Mouse (Mus musculus) stomach, embryonic 15.5 days (tissue): Measurements from ENCODE around the gene Mlh3. TPM values are rescaled to one million over a fixed set of nuclear protein-coding genes. Genes with fewer than 3 reads are reported as not detected.

Source experiments
- ATAC-seq: fragments of 200-750 bp; cut with Nextera tagmentation; 2 replicates; pipeline ENCODE4 v1.8.0; 2017; ENCODE audit warnings: low read depth, moderate number of reproducible peaks, moderate TSS enrichment; ENCODE audit not compliant: insufficient read depth, low FRiP score
- H3K27ac ChIP-seq: fragments of 300-500 bp; sonication (generic); 2 replicates; pipeline ENCODE4 v1.5.1; 2015; ENCODE audit warnings: mild to moderate bottlenecking, inconsistent platforms
- H3K27me3 ChIP-seq: fragments of 300-500 bp; sonication (generic); replicated peaks from 2 replicates; pipeline ENCODE4 v1.6.1; 2015; ENCODE audit warnings: inconsistent platforms
- H3K36me3 ChIP-seq: fragments of 300-500 bp; sonication (generic); 2 replicates; pipeline ENCODE4 v1.6.1; 2015; ENCODE audit warnings: inconsistent platforms
- H3K4me1 ChIP-seq: fragments of 300-500 bp; sonication (generic); 2 replicates; pipeline ENCODE4 v1.6.1; 2015; ENCODE audit warnings: inconsistent platforms
- H3K4me2 ChIP-seq: fragments of 300-500 bp; sonication (generic); 2 replicates; pipeline ENCODE4 v1.6.1; 2015; ENCODE audit warnings: mild to moderate bottlenecking, inconsistent platforms
- H3K4me3 ChIP-seq: fragments of 300-500 bp; sonication (generic); replicated peaks from 2 replicates; pipeline ENCODE4 v1.5.1; 2015; ENCODE audit warnings: inconsistent platforms
- H3K9ac ChIP-seq: fragments of 300-500 bp; sonication (generic); 2 replicates; pipeline ENCODE4 v1.6.1; 2015; ENCODE audit warnings: inconsistent platforms
- H3K9me3 ChIP-seq: fragments of 300-500 bp; sonication (generic); 2 replicates; pipeline ENCODE4 v1.6.1; 2016; ENCODE audit warnings: inconsistent platforms
- WGBS: fragments of 180-500 bp; shearing (Covaris S2); methylation state at CpG from one replicate; pipeline ENCODE4 v1.1.7; 2015; 5-methylcytosine and 5-hydroxymethylcytosine counted together
- polyA plus RNA-seq: library from polyadenylated mRNA; unstranded; fragments of >200 nt; fragmentation: Nextera tagmentation; extraction: Ambion mirVana; gene quantifications from 2 replicates; pipeline ENCODE4 v1.2.1, GENCODE M21; 2015

Mlh3 gene
- 6.8 and 7.1 TPM in 2 replicates for polyA plus RNA-seq

- Histone ChIP-seq H3K27ac (peak within 1 kb of the TSS; percentile 75), H3K4me1 (no peaks in the 10 kb centered on the region; the same call in 1 of the 2 replicates), H3K4me2 (peak within 1 kb of the TSS; percentile 68), H3K9ac (peak within 1 kb of the TSS; percentile 63; the same call in 1 of the 2 replicates), H3K27me3 (no peaks in the 10 kb centered on the region), H3K4me3 (peak within 1 kb of the TSS; percentile 59), H3K9me3 (no peaks in the 10 kb centered on the region), H3K36me3 (no peaks in the 10 kb centered on the region; the same call in 1 of the 2 replicates)
- peak; percentile 83 for ATAC-seq
- under 1% methylated on average over 35 of the region's 35 CpGs for WGBS
Observed at GRCm38 (mm10) chr12:85270319-85270718, at the start of gene Mlh3. Gene Mlh3, minus strand, starts transcription at chr12:85270599.

- Histone ChIP-seq H3K27me3 (no peaks in the 10 kb centered on the region), H3K9me3 (no peaks in the 10 kb centered on the region), H3K4me2 (no peak overlapping the region), H3K4me1 (peaks cover 6% of the 10 kb centered on the region), H3K36me3 (peaks cover 64% of the 10 kb centered on the region), H3K9ac (no peak overlapping the region), H3K4me3 (no peak overlapping the region), H3K27ac (no peak overlapping the region)
- ATAC-seq: no peak
- WGBS: 87% methylated on average over 3 of the region's 3 CpGs
Observed at GRCm38 (mm10) chr12:85308651-85309050, 38.3 kb upstream of the Mlh3 start.

- H3K4me1 ChIP-seq: peaks cover 6% of the 10 kb centered on the region
- H3K4me2 ChIP-seq: no peak overlapping the region
- peak; percentile 65; the same call in 1 of the 2 replicates for ATAC-seq
- 0 out of 2 replicates have a peak overlapping the region, but pooled peaks have one; percentile 57 for H3K27ac ChIP-seq
- no peaks in the 10 kb centered on the region for H3K9me3 ChIP-seq
- H3K4me3 ChIP-seq: no peak overlapping the region
- 42% methylated on average over 16 of the region's 16 CpGs for WGBS
- no peaks in the 10 kb centered on the region for H3K27me3 ChIP-seq
- H3K36me3 ChIP-seq: peaks cover 65% of the 10 kb centered on the region
- no peak overlapping the region for H3K9ac ChIP-seq
Observed at GRCm38 (mm10) chr12:85305247-85305892, 35.0 kb upstream of the Mlh3 start.

GRCm38 (mm10) chr12:85304725-85305124 is 34.3 kb upstream of the Mlh3 start:
- Histone ChIP-seq H3K9me3 (no peaks in the 10 kb centered on the region), H3K4me1 (peaks cover 6% of the 10 kb centered on the region), H3K9ac (no peak overlapping the region), H3K27ac (0 out of 2 replicates have a peak overlapping the region, but pooled peaks have one; percentile 57), H3K36me3 (peaks cover 60% of the 10 kb centered on the region), H3K4me3 (no peak overlapping the region), H3K4me2 (no peak overlapping the region), H3K27me3 (no peaks in the 10 kb centered on the region)
- ATAC-seq: no peak
- WGBS: 70% methylated on average over 4 of the region's 4 CpGs

DNA sequence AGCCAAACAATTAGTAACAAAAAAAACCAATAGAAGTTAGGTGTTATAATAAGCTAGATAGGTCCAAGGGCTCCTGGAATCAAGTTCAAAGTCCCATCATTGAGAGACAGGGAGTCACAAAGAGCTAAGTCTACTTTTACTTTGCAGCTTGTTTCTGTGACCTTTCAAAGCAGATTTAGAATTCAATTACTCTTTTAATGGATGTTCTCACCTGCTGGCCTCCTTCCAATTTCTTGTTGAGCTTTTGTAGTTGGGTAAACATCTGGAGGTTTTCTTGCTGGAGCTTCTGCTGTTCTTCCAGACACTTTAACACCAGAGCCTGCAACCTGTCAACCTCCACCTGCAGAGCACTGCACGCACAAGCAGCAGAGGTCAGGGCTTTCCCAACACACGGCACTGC is 32.9 kb upstream of the Mlh3 start:
- WGBS: 45% methylated on average over 2 of the region's 2 CpGs
- Histone ChIP-seq H3K36me3 (peaks cover 49% of the 10 kb centered on the region), H3K4me2 (no peak overlapping the region), H3K9me3 (no peaks in the 10 kb centered on the region), H3K27ac (no peak overlapping the region), H3K4me1 (peaks cover 6% of the 10 kb centered on the region), H3K27me3 (no peaks in the 10 kb centered on the region), H3K4me3 (no peak overlapping the region), H3K9ac (no peak overlapping the region)
- no peak for ATAC-seq

GRCm38 (mm10) chr12:85298835-85299180 is 28.4 kb upstream of the Mlh3 start:
- peak overlapping the region; percentile 35; the same call in 1 of the 2 replicates for H3K27ac ChIP-seq
- H3K4me1 ChIP-seq: 0 out of 2 replicates have a peak, but pooled peaks cover 5% of the 10 kb centered on the region
- no peak overlapping the region for H3K9ac ChIP-seq
- H3K27me3 ChIP-seq: no peaks in the 10 kb centered on the region
- peaks cover 25% of the 10 kb centered on the region for H3K36me3 ChIP-seq
- no peaks in the 10 kb centered on the region for H3K9me3 ChIP-seq
- ATAC-seq: no peak
- no peak overlapping the region for H3K4me3 ChIP-seq
- 65% methylated on average over 1 of the region's 1 CpGs for WGBS
- no peak overlapping the region for H3K4me2 ChIP-seq

DNA sequence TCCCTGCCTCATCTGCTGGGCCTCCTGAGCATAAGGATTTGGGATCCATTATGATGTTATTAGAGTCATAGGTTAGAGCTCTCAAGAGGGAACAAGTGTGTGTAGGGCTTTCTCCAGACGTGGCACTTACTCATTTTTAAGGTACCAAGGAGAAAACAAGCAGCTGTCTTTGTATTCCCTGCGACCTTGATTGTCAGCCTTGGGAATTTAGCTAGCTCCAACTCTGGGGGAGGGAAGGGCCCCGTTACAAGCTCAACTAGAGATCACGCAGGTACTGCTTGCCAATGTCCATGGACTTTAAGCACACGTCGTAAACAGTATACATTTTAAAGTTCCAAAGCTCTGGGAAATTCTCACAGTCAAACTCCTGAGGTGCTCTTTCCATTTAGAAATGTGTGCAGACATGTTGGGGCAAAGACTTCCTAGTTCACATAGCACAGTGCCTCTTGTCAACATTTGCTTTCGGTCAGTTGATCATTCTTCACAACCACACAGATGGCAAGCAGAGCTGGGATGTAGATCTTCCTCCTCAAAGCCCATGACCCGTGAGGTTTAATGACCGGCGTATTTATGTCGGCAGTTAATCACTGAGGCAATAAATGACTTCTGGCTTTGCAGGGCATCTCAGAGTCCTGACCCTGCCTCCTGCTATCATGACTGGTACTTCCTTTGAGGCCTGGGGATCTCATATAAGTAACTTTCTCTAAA is 27.9 kb upstream of the Mlh3 start:
- ATAC-seq: no peak
- H3K27ac ChIP-seq: no peak overlapping the region

GRCm38 (mm10) chr12:85297345-85297997 is 27.1 kb upstream of the Mlh3 start:
- Histone ChIP-seq H3K9ac (no peak overlapping the region), H3K27me3 (no peaks in the 10 kb centered on the region), H3K4me3 (no peak overlapping the region), H3K27ac (no peak overlapping the region), H3K36me3 (peaks cover 16% of the 10 kb centered on the region; the same call in 1 of the 2 replicates), H3K4me1 (0 out of 2 replicates have a peak, but pooled peaks cover 5% of the 10 kb centered on the region), H3K4me2 (no peak overlapping the region), H3K9me3 (no peaks in the 10 kb centered on the region)
- no peak for ATAC-seq
- WGBS: 67% methylated on average over 10 of the region's 10 CpGs

More for the DNA sequence above, 27.9 kb upstream of the Mlh3 start:
- peaks cover 21% of the 10 kb centered on the region for H3K36me3 ChIP-seq
- no peak overlapping the region for H3K4me3 ChIP-seq
- H3K9me3 ChIP-seq: no peaks in the 10 kb centered on the region
- H3K4me1 ChIP-seq: 0 out of 2 replicates have a peak, but pooled peaks cover 5% of the 10 kb centered on the region
- no peaks in the 10 kb centered on the region for H3K27me3 ChIP-seq
- no peak overlapping the region for H3K9ac ChIP-seq
- 48% methylated on average over 11 of the region's 11 CpGs for whole genome bisulfite sequencing
- H3K4me2 ChIP-seq: no peak overlapping the region

GRCm38 (mm10) chr12:85296915-85297314 is 26.5 kb upstream of the Mlh3 start:
- Histone ChIP-seq H3K9me3 (no peaks in the 10 kb centered on the region), H3K27ac (no peak overlapping the region), H3K9ac (no peak overlapping the region), H3K4me2 (no peak overlapping the region), H3K27me3 (no peaks in the 10 kb centered on the region), H3K36me3 (peaks cover 12% of the 10 kb centered on the region; the same call in 1 of the 2 replicates), H3K4me3 (no peak overlapping the region), H3K4me1 (0 out of 2 replicates have a peak, but pooled peaks cover 5% of the 10 kb centered on the region)
- no peak for ATAC-seq
- WGBS: 74% methylated on average over 5 of the region's 5 CpGs

DNA sequence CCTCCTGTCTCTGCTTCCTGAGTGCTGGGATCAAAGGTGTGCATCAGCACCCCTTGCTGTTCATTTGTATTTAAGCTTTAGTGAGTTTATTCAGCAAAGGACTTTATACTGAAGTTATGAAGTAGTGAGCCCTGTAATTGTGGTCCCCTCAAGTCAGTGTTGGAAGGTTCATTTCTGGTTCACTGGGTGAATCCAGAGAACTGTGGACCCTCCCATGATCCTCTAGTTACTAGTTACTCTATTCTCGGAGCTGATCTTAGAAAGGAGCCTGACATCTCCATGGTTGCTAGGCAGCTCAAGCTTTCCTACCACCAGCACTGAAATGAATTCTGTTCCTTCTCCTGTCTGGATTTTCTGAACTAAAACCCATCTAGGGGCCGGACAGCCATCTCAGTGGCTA is 25.1 kb upstream of the Mlh3 start:
- ATAC-seq: no peak
- no peak overlapping the region for H3K9ac ChIP-seq
- 0 out of 2 replicates have a peak, but pooled peaks cover 5% of the 10 kb centered on the region for H3K4me1 ChIP-seq
- H3K36me3 ChIP-seq: peaks cover under 1% of the 10 kb centered on the region; the same call in 1 of the 2 replicates
- H3K27me3 ChIP-seq: no peaks in the 10 kb centered on the region
- no peak overlapping the region for H3K27ac ChIP-seq
- H3K9me3 ChIP-seq: no peaks in the 10 kb centered on the region
- WGBS: 89% methylated on average over 2 of the region's 2 CpGs
- H3K4me2 ChIP-seq: no peak overlapping the region
- H3K4me3 ChIP-seq: no peak overlapping the region

DNA sequence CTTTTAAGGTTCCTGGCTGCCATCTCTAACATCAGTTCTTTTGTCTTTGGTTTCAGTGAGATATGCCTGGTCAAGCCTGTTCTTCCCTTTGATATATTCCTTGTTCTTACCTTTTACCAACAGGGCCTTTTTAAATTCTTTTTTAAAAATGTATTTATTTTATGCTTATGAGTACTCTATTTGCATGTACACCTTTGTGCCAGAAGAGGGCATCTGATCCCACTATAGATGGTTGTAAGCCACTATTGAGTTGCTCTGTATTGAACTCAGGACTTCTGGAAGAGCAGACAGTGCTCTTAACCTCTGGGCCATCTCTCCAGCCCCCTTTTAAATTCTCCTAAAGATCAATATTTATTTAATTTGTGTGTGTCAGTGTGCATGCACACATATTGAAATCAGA is 22.5 kb upstream of the Mlh3 start:
- Histone ChIP-seq H3K27me3 (no peaks in the 10 kb centered on the region), H3K4me1 (peaks cover 14% of the 10 kb centered on the region), H3K9me3 (no peaks in the 10 kb centered on the region), H3K4me2 (no peak overlapping the region), H3K9ac (no peak overlapping the region), H3K27ac (no peak overlapping the region), H3K4me3 (no peak overlapping the region), H3K36me3 (no peaks in the 10 kb centered on the region)
- no peak for ATAC-seq

DNA sequence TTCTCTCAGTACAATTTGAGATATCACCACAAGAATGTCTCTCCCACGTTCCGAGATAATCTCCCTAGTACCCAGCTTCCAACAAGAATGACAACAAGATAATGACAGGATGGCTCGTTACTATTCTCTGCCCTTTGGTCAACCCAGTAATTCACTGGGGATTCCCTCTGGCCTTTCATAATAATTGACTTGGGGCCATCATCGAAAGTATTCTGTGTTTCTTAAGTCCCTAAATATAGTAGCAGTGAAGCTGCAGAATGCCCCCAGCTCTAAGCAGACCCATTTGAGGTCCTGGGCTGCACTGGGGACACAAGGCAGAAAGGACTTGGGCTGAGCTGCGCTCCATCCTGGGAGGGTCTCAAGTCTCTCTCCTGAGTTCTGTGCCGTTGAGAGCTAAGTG is 21.9 kb upstream of the Mlh3 start:
- Histone ChIP-seq H3K4me3 (no peak overlapping the region), H3K27ac (no peak overlapping the region), H3K4me1 (peaks cover 12% of the 10 kb centered on the region), H3K27me3 (no peaks in the 10 kb centered on the region), H3K4me2 (no peak overlapping the region), H3K36me3 (no peaks in the 10 kb centered on the region), H3K9me3 (no peaks in the 10 kb centered on the region), H3K9ac (no peak overlapping the region)
- no peak for ATAC-seq
- WGBS: 77% methylated on average over 6 of the region's 6 CpGs
